Mouse (Mus musculus): ENCODE measurements around the gene Plscr3.

Plscr3 gene

DNA sequence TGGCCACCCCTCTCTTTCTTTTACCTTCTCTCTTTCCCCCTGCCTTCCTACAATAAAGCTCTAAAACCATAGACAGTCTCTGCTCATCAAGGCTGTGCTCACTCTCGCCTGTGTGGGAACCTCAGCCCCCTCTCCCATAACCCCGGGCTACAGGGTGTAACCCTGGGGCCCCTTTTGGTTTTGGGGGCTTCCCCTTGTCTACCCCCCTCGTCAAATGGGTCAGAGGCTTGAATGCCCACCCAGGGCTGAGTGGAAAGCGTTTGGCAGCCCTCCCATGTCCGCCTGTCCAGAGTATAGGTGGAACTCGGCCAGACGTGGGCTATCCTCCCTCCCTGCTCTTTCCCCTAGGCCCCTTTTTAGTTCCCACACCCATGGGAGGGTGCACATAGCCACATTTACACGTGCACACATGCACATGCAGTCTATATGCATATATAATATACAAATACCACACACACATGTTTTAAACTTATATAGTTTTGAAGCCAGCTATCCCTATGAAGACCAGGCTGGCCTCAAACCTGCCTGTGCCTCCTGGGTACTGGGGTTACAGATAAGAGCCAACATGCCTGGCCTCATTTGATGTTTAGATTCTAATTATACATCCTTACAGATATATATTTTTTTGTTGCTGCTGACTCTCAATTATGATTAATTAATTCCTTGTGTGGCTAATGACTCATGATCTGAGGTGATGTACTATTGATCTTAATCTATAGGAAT lies 18.1 kb downstream of the Plscr3 start:
- in situ Hi-C loops (cut with MseI, MboI): no loop called here

DNA sequence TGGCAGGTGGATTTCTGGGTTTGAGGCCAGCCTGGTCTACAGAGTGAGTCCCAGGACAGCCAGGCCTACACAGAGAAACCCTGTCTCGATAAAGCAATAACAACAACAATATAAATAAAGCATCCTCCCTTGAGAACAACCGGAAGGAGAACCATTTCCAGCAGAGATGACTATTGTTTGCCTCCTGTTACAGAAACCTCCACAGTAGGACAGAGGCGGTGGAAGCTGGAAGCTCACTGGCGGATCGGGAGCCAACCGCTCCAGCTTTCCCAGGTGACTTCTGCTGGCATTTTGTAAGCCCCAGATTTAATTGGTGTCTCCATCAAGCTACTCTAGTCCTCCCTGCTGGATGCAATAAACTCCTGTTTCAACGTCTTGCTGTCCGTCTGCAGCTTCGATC lies 19.4 kb downstream of the Plscr3 start:
- in situ Hi-C loops (cut with MseI, MboI): no loop called here

GRCm38 (mm10) chr11:69867335-69867734 lies 21.2 kb downstream of the Plscr3 start:
- in situ Hi-C loops (cut with MseI, MboI): no loop called here

DNA sequence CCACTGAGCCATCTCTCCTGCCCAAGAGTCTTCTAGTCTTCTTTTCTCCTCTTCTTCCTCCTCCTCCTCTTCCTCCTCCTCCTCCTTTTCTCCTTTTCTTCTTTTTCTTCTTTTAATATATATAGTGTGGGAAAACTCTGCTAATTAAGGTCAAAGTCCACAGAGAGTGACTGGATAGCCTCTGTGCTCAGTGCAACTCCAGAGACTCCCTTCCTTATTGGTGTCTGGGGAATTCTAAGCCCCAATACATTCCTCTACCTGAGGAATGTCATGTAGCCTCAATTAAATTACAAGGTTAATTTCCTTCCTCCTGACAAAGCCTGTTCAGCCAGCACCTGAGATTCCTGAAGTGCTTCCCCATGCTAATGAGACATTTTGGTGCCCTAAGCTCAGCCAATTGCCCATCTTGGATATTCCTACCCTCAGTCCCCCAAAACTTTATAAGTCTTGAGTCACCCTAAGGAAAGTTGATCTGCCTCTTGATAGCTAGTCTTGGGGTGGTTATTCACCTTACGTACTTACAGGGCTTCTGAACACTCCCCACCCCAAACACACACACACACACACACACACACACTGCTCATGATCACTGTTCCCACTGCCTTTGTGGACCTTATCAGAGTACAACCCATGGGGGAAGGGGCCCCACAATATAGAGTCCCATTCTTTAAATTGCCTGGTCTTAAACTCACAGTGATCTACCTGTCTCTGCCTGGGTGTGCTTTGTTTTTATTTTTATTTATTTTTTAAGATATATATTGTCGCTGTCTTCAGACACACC lies 24.3 kb downstream of the Plscr3 start:
- in situ Hi-C loops (cut with MseI, MboI): no loop called here

- in situ Hi-C loops (cut with MseI, MboI): no loop called here
These were observed 25.6 kb downstream of the Plscr3 start for GRCm38 (mm10) chr11:69871822-69872221.

DNA sequence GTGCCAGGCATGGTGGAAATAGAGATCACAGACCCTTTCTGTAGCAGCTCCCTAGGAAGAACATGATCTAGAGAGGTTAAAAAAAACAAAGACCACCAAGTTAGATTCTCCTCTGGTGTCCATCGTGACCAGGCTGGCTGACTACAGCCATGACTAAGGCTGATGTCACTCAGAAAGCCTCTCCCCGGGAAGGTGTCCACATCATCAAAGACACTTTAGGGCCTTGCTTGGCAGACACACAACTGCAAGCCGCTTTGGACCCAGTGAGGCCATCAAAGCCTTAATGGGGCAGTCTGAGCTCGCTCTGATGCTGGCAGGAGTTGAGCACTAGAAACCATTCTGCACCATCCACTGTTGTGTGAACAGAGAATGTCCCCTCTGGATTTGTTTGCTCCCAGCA lies 26.3 kb downstream of the Plscr3 start:
- in situ Hi-C loops (cut with MseI, MboI): no loop called here

DNA sequence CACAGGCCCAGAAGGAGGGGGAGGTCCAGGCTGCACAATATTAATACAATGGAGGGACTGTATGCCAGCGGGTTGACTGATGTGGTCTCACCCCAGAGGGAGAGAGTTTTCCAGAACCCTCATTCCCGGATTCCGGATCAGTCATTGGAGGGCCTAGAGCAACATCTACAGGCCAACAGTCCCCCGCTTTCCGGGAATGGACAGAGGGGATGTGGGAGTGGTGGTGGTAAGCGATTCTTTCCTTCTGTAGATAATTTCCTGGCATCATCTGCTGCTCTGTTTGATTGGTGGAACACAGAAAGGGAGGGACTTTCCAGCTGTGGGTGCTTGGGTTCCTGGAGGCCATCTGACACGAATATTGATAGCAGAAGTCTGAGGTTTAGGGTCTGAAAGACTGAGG lies 30.0 kb downstream of the Plscr3 start:
- in situ Hi-C loops (cut with MseI, MboI): loop anchor here (5.0 kb wide), 1 partner anchor 69 kb away; the partner anchor contains the start of gene Tmem102 (in 2 of the 2)

GRCm38 (mm10) chr11:69876867-69877266 lies 30.7 kb downstream of the Plscr3 start:
- in situ Hi-C loops (cut with MseI, MboI): loop anchor here (5.0 kb wide), 1 partner anchor 70 kb away; the partner anchor contains the start of gene Tmem102 (in 2 of the 2)

- in situ Hi-C loops (cut with MseI, MboI): loop anchor here (5.0 kb wide), 1 partner anchor 71 kb away; the partner anchor contains the start of gene Tmem102 (in 2 of the 2)
These were observed 31.7 kb downstream of the Plscr3 start, which contains the start of gene Tmem95 for GRCm38 (mm10) chr11:69877878-69878277. Tmem95 (minus strand) TSS chr11:69878018.

- in situ Hi-C loops (cut with MseI, MboI): loop anchor here (5.0 kb wide), 1 partner anchor 71 kb away; the partner anchor contains the start of gene Tmem102 (in 2 of the 2)
These were observed 32.2 kb downstream of the Plscr3 start for GRCm38 (mm10) chr11:69878399-69878798.

GRCm38 (mm10) chr11:69878952-69879351 lies 32.8 kb downstream of the Plscr3 start:
- in situ Hi-C loops (cut with MseI, MboI): loop anchor here (5.0 kb wide), 1 partner anchor 72 kb away; the partner anchor contains the start of gene Tmem102 (in 2 of the 2)

DNA sequence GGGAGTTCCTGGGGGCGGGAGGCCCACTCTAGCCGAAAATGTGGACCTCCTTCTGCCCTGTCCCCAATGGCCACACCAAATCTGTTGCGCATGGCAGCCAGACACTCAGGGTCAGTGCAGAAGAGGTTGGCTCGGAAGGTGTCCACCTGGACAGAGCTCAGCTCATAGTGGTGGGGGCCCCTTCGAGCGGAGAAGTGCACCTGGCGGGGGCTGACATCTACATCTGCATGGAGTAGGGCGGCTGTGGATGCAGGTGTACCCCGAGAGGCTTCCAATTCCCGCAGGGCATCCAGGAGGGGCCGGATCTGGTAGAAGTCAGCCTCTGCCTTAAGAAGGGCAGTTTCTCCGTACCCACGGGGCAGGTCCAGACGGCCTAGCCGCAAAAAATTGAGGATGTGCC lies 33.5 kb downstream of the Plscr3 start:
- in situ Hi-C loops (cut with MseI, MboI): loop anchor here (5.0 kb wide), 1 partner anchor 72 kb away; the partner anchor contains the start of gene Tmem102 (in 2 of the 2)

- in situ Hi-C loops (cut with MseI, MboI): no loop called here
These were observed 34.3 kb downstream of the Plscr3 start for GRCm38 (mm10) chr11:69880506-69880852.

DNA sequence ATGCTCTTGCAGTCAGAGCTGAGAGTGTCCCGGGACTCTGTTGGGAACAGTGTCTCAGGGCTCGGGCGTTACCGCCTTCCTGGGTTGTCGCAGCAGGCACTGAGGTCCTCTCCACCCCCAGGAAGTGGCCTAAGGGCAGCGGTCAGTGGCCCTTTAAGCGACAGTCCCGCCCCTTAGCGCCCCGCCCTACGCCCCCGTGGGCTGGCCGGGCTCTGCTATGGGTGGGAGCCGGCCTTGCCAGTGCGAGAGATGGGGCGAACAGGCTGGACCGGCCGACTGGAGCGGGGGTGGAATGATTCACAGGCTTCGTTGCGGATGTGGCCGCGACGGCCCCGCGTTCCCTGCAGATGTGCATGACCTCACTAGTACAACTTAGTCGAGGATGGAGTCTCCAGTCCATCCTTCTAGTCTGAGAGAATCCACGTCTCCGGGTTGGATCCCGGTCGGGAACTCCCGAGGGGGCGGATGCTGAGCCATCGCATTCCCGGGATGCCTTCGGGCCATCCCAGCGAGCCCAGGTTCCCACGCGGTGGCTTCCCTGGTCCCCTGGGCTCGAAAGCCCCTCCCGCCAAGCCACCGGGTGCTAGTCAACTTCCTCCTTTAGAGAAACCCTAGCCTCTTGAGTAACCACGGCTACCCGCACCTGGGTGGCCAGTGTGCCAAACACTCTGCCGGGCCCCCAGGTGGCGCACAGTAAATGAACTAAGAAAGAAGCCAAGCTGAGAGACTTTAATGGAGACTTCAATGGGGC lies 34.9 kb downstream of the Plscr3 start, which contains the start of gene Kctd11:
TSS of gene Kctd11 (minus strand) at position 554 of the 751 bp plus-strand sequence.
- in situ Hi-C loops (cut with MseI, MboI): no loop called here

- in situ Hi-C loops (cut with MseI, MboI): no loop called here
These were observed 35.9 kb downstream of the Plscr3 start for GRCm38 (mm10) chr11:69881787-69882670.

- in situ Hi-C loops (cut with MseI, MboI): no loop called here
These were observed 36.9 kb downstream of the Plscr3 start for GRCm38 (mm10) chr11:69883066-69883465.

DNA sequence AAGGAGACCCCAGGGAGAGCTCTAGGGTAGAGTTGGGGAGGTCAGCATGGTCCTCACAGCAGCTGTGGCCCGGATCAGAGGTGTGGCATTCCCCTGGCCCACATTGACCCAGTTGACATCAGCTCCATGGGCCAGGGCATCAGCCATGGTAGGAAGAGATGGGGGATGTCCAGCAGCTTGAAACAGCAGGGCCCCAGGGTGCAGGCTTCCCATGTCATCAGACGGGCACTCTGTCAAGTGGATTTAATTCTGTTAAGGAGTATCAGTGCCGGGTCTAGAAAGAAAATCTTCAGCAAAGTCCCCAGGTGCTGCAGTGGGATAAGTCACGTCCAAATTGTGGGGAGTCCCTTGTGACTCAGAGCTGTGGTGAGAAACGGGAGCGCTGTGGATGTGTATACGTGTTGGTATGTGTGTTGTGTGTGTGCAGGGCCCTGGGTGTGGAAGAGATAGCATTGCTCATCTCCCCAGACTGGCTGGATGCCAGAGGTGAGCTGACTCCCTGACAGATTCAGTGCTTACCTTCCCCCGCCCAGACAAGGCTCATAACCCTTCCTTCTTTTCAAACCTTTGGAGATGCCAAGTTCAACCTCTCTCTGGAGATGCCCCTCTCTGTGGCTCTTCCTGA lies 37.5 kb downstream of the Plscr3 start:
- in situ Hi-C loops (cut with MseI, MboI): no loop called here

DNA sequence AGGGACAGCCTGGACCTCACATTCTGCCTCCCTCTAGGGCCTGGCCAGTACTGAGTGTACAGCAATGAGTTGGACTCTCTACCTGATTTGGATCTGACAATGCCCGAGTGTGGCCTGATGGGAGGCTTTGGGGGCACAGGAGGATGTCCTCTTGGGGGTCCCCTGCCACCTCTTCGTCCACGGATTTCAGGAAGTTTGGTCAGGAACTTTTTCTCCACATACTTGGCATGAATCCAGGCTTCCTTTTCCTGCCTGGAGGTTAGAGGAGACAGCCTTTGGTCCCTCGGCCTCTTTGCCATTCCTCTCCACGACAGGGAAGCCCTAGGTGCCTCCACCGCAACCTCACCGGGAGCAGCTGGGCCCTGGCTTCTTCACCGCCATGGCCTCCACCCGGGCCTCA lies 38.1 kb downstream of the Plscr3 start:
- in situ Hi-C loops (cut with MseI, MboI): no loop called here

DNA sequence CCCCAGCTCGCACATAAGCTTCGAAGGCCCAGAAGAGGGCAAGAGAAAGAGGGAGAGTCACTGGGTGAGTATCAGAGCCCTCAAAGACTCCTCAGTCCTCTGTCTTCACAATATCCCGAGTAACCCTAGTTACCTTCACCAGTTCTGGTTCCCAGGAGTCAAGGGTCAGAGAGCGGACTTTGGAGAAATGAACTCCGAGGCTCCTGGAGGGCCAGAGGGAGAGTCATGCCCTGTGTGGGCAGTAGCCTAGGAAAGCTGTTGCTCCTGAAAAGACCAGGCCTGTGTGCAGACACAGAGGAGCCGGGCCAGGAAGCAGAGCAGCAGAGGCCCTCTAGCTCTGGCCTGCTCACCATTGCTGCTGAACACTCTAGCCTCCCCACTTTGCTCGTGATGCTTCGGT lies 38.5 kb downstream of the Plscr3 start:
- in situ Hi-C loops (cut with MseI, MboI): no loop called here
